Mouse (Mus musculus) olfactory bulb, adult 2 months (tissue): ENCODE measurements around the gene Bcl2. TPM values are rescaled to one million over a fixed set of nuclear protein-coding genes. Genes with fewer than 3 reads are reported as not detected.

Source experiments
- H3K27ac ChIP-seq: fragments of 200-500 bp; 2 replicates; pipeline ENCODE4 v1.5.1; 2012; ENCODE audit warnings: low read depth, low read length; ENCODE audit not compliant: insufficient read depth
- H3K4me1 ChIP-seq: fragments of 200-500 bp; 2 replicates; pipeline ENCODE4 v1.6.1; 2012; ENCODE audit warnings: low read length; ENCODE audit not compliant: control insufficient read depth, insufficient read depth
- H3K4me3 ChIP-seq: fragments of 200-500 bp; 2 replicates; pipeline ENCODE4 v1.5.1; 2012; ENCODE audit warnings: mild to moderate bottlenecking, low read depth, low read length, moderate library complexity; ENCODE audit not compliant: insufficient read depth
- CTCF ChIP-seq: fragments of 200-500 bp; IDR thresholded peaks from 2 replicates; pipeline ENCODE4 v1.5.1; 2012; ENCODE audit warnings: low read depth, mild to moderate bottlenecking, low read length, moderate library complexity; ENCODE audit not compliant: insufficient read depth
- POLR2A ChIP-seq: fragments of 200-500 bp; IDR thresholded peaks from 2 replicates; pipeline ENCODE4 v1.6.1; 2012; ENCODE audit warnings: mild to moderate bottlenecking, low read depth, low read length, moderate library complexity; ENCODE audit not compliant: insufficient read depth
- WGBS: fragments of 180-500 bp; shearing (Covaris S2); methylation state at CpG from one replicate; pipeline ENCODE4 v1.1.7; 2018; 5-methylcytosine and 5-hydroxymethylcytosine counted together
- polyA plus RNA-seq: library from polyadenylated mRNA; stranded (reverse); fragments of >200 nt; gene quantifications from 2 replicates; pipeline ENCODE4 v1.2.4, GENCODE M21; 2012; ENCODE audit warnings: low replicate concordance; ENCODE audit not compliant: missing spikeins, insufficient read depth, insufficient read length

Gene Bcl2
- polyA plus RNA-seq, 1 experiment, result not detected

DNA sequence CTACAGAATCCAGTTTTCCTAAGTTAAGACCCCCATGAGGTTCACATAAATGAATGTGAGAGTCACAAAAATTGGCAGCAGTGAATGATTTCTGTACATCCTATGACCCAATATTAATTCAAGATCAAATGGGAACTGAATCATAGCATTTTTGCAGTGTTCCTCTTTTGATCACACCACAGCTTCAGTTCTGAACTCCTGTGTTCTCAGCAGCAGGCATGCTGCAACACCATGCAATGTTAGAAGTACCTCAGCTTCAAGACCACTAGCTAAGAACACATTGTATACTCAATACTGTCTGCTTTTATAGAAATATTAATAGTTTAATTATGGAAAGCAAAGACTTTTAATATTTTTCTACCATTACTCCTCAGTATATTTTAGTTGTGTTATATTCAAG, 85.8 kb downstream of the Bcl2 start:
- Histone ChIP-seq H3K27ac (no peak overlapping the region), H3K4me1 (peaks cover 3% of the 10 kb centered on the region; the same call in 1 of the 2 replicates), H3K4me3 (no peak overlapping the region)
- TF ChIP-seq POLR2A (no peak), CTCF (no peak)

DNA sequence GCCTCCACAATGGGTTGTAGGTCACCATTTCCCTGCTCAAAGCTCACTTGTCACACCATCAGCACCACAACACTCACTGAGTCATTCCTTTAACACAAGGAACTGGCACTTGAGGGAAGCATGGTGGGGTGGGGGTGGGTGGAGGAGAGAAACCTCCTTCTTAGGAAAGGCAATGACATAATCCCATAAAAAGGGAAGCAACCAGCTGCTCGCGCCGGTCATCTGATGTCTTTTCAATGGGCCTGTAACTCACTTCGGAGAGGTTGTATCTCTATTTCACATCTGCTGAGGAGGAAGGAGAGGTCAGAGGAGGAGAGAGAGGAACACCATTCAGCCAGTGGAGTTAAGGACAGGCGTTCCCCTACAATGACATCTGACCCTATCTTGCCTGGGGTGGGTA, 86.8 kb downstream of the Bcl2 start:
- no peak overlapping the region for H3K27ac ChIP-seq
- H3K4me3 ChIP-seq, result no peak overlapping the region
- WGBS, result 79% methylated on average over 5 of the region's 5 CpGs
- TF ChIP-seq CTCF (no peak), POLR2A (no peak)
- peaks cover 3% of the 10 kb centered on the region; the same call in 1 of the 2 replicates for H3K4me1 ChIP-seq

DNA sequence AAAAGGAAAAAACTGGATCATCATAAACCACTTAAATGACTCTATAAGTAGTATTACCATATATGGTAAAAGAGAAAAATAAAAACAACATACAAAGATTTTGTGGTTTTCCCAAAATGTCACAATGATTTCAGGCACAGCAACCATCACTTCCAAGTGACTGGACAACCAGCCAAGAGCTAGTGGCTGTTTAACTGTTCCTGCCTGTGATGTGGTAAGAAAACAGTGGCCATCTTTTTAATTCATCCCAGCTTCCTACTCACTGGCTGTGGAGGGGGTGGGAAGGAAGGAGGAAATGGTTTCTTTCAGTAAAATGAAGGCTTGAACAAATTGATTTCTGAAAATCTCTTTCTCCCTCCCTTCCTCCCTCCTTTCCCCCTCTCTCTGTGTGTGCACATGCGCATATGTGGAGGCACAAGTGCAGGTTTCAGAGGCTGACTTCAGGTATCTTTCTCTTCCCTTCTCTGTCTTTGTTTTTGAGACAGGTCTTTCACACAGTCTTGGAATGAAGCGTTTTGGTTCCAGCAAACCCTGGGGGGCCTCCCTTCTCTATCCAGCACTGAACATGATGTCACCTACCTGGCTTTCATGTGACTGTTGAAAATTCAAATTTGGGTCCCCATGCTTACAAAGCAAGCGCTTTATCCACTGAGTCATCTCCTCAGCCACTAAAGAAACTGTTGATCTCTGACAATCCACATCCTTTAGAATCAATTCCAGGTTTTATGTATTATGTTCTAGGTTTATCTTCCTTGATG, 93.7 kb downstream of the Bcl2 start:
- Histone ChIP-seq H3K4me1 (no peaks in the 10 kb centered on the region), H3K4me3 (no peak overlapping the region), H3K27ac (no peak overlapping the region)
- WGBS, result 82% methylated on average over 3 of the region's 3 CpGs
- TF ChIP-seq CTCF, result no peak
- no peak for TF ChIP-seq POLR2A

DNA sequence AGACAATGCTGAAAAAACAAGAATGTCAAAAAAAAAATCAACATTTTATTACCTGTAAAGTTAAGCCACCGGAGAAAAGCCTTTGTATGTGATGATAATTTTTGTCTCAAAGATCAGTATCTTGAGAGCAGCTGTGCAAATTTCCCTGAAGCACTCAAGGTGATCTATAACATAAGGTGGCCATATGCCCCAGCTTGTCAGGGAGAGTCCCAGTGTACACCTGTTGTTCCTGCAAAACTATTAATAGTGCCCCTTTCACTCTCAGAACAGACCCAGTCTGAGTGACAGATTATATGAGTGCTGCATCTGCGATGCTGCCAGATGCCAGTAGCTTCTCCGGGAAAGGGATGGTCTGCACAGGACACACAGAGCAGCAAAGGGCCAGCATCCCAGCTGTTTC, 95.3 kb downstream of the Bcl2 start:
- Histone ChIP-seq H3K4me3 (no peak overlapping the region), H3K27ac (no peak overlapping the region), H3K4me1 (no peaks in the 10 kb centered on the region)
- TF ChIP-seq CTCF (no peak), POLR2A (no peak)
- WGBS, result 92% methylated on average over 3 of the region's 3 CpGs

DNA sequence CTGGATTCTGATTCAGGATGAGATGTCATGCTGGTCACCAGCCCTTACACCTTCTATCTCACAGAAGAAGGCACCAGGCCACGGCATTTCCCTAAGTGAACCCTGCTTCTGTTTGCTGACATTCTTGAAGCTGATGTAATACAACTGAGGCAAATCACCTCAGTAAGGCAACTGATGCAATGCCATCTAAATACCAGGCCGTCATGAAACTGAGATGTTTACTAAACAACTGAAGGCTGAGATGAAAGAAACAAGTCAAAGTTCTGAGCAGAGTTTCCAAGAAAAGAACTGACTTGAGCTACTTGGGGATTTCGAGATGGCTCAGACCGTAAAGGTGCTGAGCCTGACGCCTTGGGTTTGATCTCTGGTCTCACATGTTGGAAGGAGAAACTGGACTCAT, 97.1 kb downstream of the Bcl2 start:
- 88% methylated on average over 5 of the region's 5 CpGs for WGBS
- H3K4me3 ChIP-seq, result no peak overlapping the region
- no peaks in the 10 kb centered on the region for H3K4me1 ChIP-seq
- no peak overlapping the region for H3K27ac ChIP-seq
- no peak for TF ChIP-seq CTCF

DNA sequence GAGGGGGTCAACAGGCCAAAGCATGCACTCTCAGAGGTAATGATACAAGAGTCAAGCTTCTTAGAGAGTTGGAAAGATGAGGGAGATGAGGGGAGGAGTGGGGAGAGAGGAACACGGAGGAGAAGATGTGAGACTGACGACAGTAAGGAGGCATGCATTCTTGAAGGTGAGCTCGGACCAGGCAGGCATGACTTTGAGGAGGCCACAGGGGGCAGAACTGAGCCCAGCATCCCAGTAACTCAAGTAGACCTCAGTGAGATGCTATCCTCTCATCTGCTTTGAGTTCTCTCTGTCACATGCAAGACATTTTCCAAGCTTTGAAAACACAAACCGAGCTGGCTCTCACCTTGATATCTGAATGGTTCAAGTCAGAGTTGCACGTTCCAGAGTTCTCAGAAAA, 100.7 kb downstream of the Bcl2 start:
- WGBS, result 90% methylated on average over 5 of the region's 5 CpGs
- no peak overlapping the region for H3K27ac ChIP-seq
- H3K4me3 ChIP-seq, result no peak overlapping the region
- no peaks in the 10 kb centered on the region for H3K4me1 ChIP-seq
- TF ChIP-seq CTCF (no peak), POLR2A (no peak)

DNA sequence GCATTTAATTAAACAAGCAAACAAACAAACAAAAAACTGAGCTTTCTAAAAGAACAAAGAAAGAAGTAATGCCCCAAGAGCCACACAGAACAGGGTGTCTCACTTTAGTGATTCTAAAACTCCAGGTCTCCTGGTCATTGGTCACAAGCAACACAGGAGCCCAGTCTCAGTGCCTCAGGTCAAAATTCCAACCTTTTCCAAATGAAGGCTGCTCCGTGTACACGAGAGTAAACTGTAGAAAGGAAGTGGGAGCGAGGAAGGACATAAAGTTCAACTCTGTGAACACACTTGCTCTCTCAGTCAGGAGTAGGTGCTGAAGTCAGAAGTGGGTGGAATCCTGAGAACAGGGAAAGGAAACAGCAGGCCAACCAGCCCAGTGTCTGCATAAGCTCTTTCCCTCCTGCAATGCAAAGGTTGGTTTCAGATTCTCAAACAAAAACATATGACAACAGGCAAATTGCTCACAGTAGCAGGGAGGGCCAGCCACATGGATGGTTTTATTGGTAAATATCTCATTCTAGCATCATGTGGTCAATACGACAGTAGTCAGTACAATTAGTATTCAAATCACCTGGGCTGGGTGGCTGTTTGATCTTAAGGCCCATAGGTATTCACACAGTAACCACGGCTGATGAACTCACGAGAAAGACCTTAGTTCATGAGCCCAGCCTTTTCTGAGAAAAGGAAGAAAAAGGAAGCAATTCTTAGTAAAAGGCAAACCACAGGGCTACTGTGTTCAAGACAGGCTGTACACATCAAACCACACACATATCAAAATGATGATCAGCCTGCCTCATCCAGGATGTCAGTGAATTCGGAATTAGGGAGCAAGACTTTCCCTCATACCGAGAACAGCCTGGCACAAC, 101.7 kb downstream of the Bcl2 start:
- no peak overlapping the region for H3K4me3 ChIP-seq
- no peak overlapping the region for H3K27ac ChIP-seq
- no peaks in the 10 kb centered on the region for H3K4me1 ChIP-seq
- TF ChIP-seq CTCF (no peak), POLR2A (no peak)
- 87% methylated on average over 8 of the region's 8 CpGs for whole genome bisulfite sequencing

DNA sequence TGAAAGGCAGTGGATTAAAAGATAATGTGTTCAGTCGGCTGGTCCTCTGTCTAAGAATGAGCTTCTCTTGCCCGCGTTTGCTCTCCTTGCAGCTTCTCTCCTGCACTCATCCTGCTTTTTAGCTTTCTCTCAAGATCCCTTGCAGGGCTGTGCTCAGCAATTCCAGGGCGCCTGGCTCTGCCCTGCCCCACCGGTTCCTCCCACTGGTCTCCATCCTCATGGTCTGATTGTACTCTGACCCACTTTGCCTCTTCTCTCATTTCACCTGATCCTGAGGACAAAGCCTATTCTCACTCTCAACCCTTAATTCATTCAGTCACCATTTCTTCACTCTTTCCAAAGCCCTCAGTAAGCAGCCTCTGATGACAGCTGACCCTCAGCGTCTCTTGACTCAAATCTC, 102.8 kb downstream of the Bcl2 start:
- no peaks in the 10 kb centered on the region for H3K4me1 ChIP-seq
- H3K4me3 ChIP-seq, result no peak overlapping the region
- no peak overlapping the region for H3K27ac ChIP-seq
- 85% methylated on average over 6 of the region's 6 CpGs for WGBS
- TF ChIP-seq CTCF, result no peak
- TF ChIP-seq POLR2A, result no peak

DNA sequence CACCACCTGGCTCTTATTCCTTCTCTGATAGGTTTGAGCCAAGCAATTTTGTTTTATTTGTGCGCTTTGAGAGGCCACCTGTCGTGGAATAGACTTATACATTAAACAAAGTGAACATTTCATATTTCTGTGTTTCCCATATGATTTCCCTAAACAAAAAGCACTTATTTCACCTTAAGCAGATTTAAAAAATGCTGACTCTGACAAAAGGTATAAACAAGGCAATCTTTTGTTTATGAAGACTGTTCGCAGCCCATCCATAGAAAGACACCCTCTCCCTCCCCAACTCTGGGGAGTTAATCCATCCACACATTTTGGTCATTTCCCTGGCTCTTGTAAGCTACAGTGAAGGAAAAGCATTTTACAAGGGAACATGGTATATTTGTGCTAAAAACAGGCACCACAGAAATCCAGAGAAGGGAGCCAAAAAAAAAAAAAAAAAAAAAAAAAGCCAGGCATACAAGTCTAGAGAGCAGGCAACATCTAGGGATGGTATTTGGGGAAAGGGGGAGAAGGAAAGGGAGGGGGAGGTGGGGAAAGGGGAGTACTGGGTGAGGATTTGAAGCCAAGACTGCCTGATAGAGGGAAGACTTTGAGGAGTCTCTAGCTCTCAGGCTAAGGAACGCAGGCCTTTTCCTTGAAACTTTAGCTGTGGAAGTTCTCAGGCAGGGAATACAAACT, 105.8 kb downstream of the Bcl2 start:
- WGBS, result 93% methylated on average over 4 of the region's 4 CpGs
- no peak overlapping the region for H3K4me3 ChIP-seq
- H3K27ac ChIP-seq, result no peak overlapping the region
- H3K4me1 ChIP-seq, result no peaks in the 10 kb centered on the region
- no peak for TF ChIP-seq CTCF
- no peak for TF ChIP-seq POLR2A
